Mouse (Mus musculus) lung, adult 18-20 months (tissue): ENCODE data around the gene Fggy.
A peak's percentile ranks its signal among the peaks of the same experiment; 100 is the strongest.

Experiments used
- DNase-seq, 2 experiments: peaks; one replicate each; pipeline ENCODE4 v3.0.0; 2022; ENCODE audit warnings: mixed read lengths in 2 of 2

Gene Fggy

GRCm38 (mm10) chr4:95557333-95557956 lies at the start of gene Fggy:
Gene Fggy, plus strand, starts transcription at chr4:95557507.
- peak; percentile 98 for DNase-seq

- DNase-seq, result no peak
Observed at GRCm38 (mm10) chr4:95507946-95508311, 49.4 kb upstream of the Fggy start.

GRCm38 (mm10) chr4:95518382-95518781 lies 38.9 kb upstream of the Fggy start:
- no peak for DNase-seq

GRCm38 (mm10) chr4:95519975-95520642 lies 37.2 kb upstream of the Fggy start:
- no peak for DNase-seq

- DNase-seq, result no peak
Observed at GRCm38 (mm10) chr4:95520643-95521032, 36.7 kb upstream of the Fggy start.

- DNase-seq, result no peak
Observed at GRCm38 (mm10) chr4:95526588-95526987, 30.7 kb upstream of the Fggy start.

- no peak for DNase-seq
Observed at GRCm38 (mm10) chr4:95530757-95531156, 26.6 kb upstream of the Fggy start.

- DNase-seq, result no peak
Observed at GRCm38 (mm10) chr4:95533946-95534345, 23.4 kb upstream of the Fggy start.

- DNase-seq, result no peak
Observed at GRCm38 (mm10) chr4:95541382-95542038, 15.8 kb upstream of the Fggy start.

- DNase-seq, result no peak
Observed at GRCm38 (mm10) chr4:95542039-95542790, 15.1 kb upstream of the Fggy start.

- peak; percentile 27 to 52 for DNase-seq
Observed at GRCm38 (mm10) chr4:95543529-95543928, 13.8 kb upstream of the Fggy start.

- no peak for DNase-seq
Observed at GRCm38 (mm10) chr4:95556663-95557332, 509 bp upstream of the Fggy start.

GRCm38 (mm10) chr4:95558271-95558888 lies 1.1 kb downstream of the Fggy start:
- DNase-seq, result peak; percentile 26 to 56

GRCm38 (mm10) chr4:95571621-95572020 lies 14.3 kb downstream of the Fggy start:
- no peak for DNase-seq

GRCm38 (mm10) chr4:95573704-95574103 lies 16.4 kb downstream of the Fggy start:
- DNase-seq, result no peak

- no peak for DNase-seq
Observed at GRCm38 (mm10) chr4:95575411-95575911, 18.2 kb downstream of the Fggy start.

GRCm38 (mm10) chr4:95579183-95579582 lies 21.9 kb downstream of the Fggy start:
- no peak for DNase-seq

- no peak for DNase-seq
Observed at GRCm38 (mm10) chr4:95584107-95584762, 26.9 kb downstream of the Fggy start.

- no peak for DNase-seq
Observed at GRCm38 (mm10) chr4:95586274-95587001, 29.1 kb downstream of the Fggy start.

GRCm38 (mm10) chr4:95588722-95589283 lies 31.5 kb downstream of the Fggy start:
- no peak for DNase-seq

GRCm38 (mm10) chr4:95590878-95591277 lies 33.6 kb downstream of the Fggy start:
- DNase-seq, result no peak
